Mouse (Mus musculus) stomach, postnatal 0 days (tissue): ENCODE results near the gene Rps7.

ENCODE experiments used
- CTCF ChIP-seq: IDR thresholded peaks from 2 replicates; pipeline ENCODE4 v1.5.1; 2016; ENCODE audit warnings: antibody characterized with exemption, low read depth, mild to moderate bottlenecking, moderate library complexity
- EP300 ChIP-seq: optimal IDR thresholded peaks from 2 replicates; pipeline ENCODE3; 2016; ENCODE audit warnings: antibody characterized with exemption

- no peak for TF ChIP-seq CTCF
- no peak for TF ChIP-seq EP300
Observed at GRCm38 (mm10) chr12:28614401-28614800, 21.4 kb downstream of the Rps7 start.
